Mouse (Mus musculus) erythroid progenitor cell, adult 5-6 weeks (primary cell): ENCODE data around the gene Tmem9b. TPM values are rescaled to one million over a fixed set of nuclear protein-coding genes. Genes with fewer than 3 reads are reported as not detected.

Experiments
- ATAC-seq: replicated peaks from 2 replicates; pipeline ENCODE4 v1.8.0; 2016; ENCODE audit warnings: moderate number of reproducible peaks, mild to moderate bottlenecking, moderate TSS enrichment, inconsistent platforms; ENCODE audit not compliant: poor library complexity, low FRiP score, severe bottlenecking
- total RNA-seq, 2 experiments: library from RNA; stranded (forward) in 1 of 2; stranded (reverse) in 1 of 2; fragments of 150-400 nt in 1 of 2; fragments of 186-747, 209-891 nt in 1 of 2; gene quantifications; 2 replicates each; pipeline versions ENCODE4 v1.2.3 to v1.2.4; 2015 to 2017; ENCODE audit warnings: low replicate concordance in 2 of 2

Gene Tmem9b
- total RNA-seq (2015; ENCODE audit: low replicate concordance): 57.8 and 63.1 TPM in 2 replicates
- total RNA-seq (2017; ENCODE audit: low replicate concordance): 22.2 and 22.6 TPM in 2 replicates

- ATAC-seq: peak; percentile 87
These were observed at the start of gene Tmem9b for GRCm38 (mm10) chr7:109752008-109752925. Gene Tmem9b, minus strand, starts transcription at chr7:109752875.

GRCm38 (mm10) chr7:109800626-109801025 lies 48.0 kb upstream of the Tmem9b start:
- peak; percentile 75 for ATAC-seq

- ATAC-seq: no peak
These were observed 46.5 kb upstream of the Tmem9b start for GRCm38 (mm10) chr7:109799168-109799567.

GRCm38 (mm10) chr7:109795564-109795963 lies 42.9 kb upstream of the Tmem9b start:
- ATAC-seq: 0 out of 2 replicates have a peak, but pooled peaks have one; percentile 20

GRCm38 (mm10) chr7:109794556-109794955 lies 41.9 kb upstream of the Tmem9b start:
- ATAC-seq: no peak

GRCm38 (mm10) chr7:109792759-109793158 lies 40.1 kb upstream of the Tmem9b start:
- ATAC-seq: peak; percentile 82

- ATAC-seq: no peak
These were observed 38.1 kb upstream of the Tmem9b start for GRCm38 (mm10) chr7:109790818-109791217.

- no peak for ATAC-seq
These were observed 35.2 kb upstream of the Tmem9b start for GRCm38 (mm10) chr7:109787860-109788259.

- ATAC-seq: no peak
These were observed 30.6 kb upstream of the Tmem9b start for GRCm38 (mm10) chr7:109783281-109783680.

- peak; percentile 88 for ATAC-seq
These were observed 29.0 kb upstream of the Tmem9b start, which contains the start of gene Nrip3 for GRCm38 (mm10) chr7:109781470-109782203. Gene Nrip3, minus strand, starts transcription at chr7:109782025.

GRCm38 (mm10) chr7:109781087-109781469 lies 28.4 kb upstream of the Tmem9b start:
- ATAC-seq: peak; percentile 89

GRCm38 (mm10) chr7:109772251-109772650 lies 19.6 kb upstream of the Tmem9b start:
- no peak for ATAC-seq

GRCm38 (mm10) chr7:109768699-109769383 lies 16.2 kb upstream of the Tmem9b start:
- ATAC-seq: 0 out of 2 replicates have a peak, but pooled peaks have one; percentile 26

- peak; percentile 95 for ATAC-seq
These were observed 15.1 kb upstream of the Tmem9b start for GRCm38 (mm10) chr7:109767575-109768350.

- ATAC-seq: no peak
These were observed 11.3 kb upstream of the Tmem9b start for GRCm38 (mm10) chr7:109764009-109764408.

- no peak for ATAC-seq
These were observed 3.6 kb upstream of the Tmem9b start for GRCm38 (mm10) chr7:109756291-109756690.

GRCm38 (mm10) chr7:109754034-109754433 lies 1.4 kb upstream of the Tmem9b start:
- ATAC-seq: no peak

GRCm38 (mm10) chr7:109751427-109752007 lies 1.2 kb downstream of the Tmem9b start:
- ATAC-seq: peak; percentile 55

GRCm38 (mm10) chr7:109747747-109748146 lies 4.9 kb downstream of the Tmem9b start:
- no peak for ATAC-seq
